Mouse (Mus musculus): ENCODE data around the gene Ece1. TPM values are rescaled to one million over a fixed set of nuclear protein-coding genes. Genes with fewer than 3 reads are reported as not detected.

Ece1 gene
- total and polyA plus RNA-seq, 3 experiments: 27.3 to 120 (median 102) TPM

DNA sequence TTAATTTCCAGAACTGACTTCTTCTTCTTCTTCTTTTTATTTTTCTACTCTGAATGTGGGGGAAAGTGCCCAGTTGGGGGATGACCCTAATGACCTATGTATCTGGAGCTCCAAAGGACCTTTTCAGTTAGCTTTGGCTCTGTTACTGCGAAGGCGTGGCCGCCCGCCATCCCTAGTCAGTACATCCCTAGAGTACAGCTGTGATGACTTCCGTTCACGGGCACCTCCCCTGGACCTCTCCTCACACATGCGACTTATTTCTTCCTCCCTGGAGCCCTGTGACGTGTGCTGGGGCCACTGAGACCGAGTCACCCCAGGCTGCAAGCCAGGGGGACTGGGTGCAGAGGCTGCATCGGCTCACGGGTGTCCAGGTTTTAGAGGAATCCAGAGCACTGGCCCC, 59.5 kb downstream of the Ece1 start:
- Histone ChIP-seq H3K9ac (ENCODE audit: low read depth, low read length) (no peak overlapping the region), H3K4me1 (ENCODE audit: control insufficient read depth, insufficient read depth, low read length) (peaks cover 28% of the 10 kb centered on the region), H3K36me3 (ENCODE audit: control insufficient read depth, insufficient read depth, low read length) (no peaks in the 10 kb centered on the region), H3K27me3 (ENCODE audit: control insufficient read depth, insufficient read depth, low read length) (no peaks in the 10 kb centered on the region), H3K79me2 (replicated peaks; ENCODE audit: control insufficient read depth, insufficient read depth, low read length) (0 out of 2 replicates have a peak, but pooled peaks cover 1% of the 10 kb centered on the region), H3K27ac (peak overlapping the region; percentile 86), H3K4me3 (peak overlapping the region; percentile 52)
- DNase-seq: peak; percentile 54 to 57
- WGBS: 42% methylated on average over 11 of the region's 11 CpGs
- TF ChIP-seq POLR2A (IDR thresholded peaks at IDR 0.05; ENCODE audit: insufficient read depth, low read depth, low read length): no peak
- 0 out of 2 replicates have a peak, but pooled peaks have one; percentile 26 for TF ChIP-seq EP300 (IDR thresholded peaks at IDR 0.05; ENCODE audit: insufficient read depth, low read depth, low read length)
- intact Hi-C loops (cut with DNase I): no loop called here

DNA sequence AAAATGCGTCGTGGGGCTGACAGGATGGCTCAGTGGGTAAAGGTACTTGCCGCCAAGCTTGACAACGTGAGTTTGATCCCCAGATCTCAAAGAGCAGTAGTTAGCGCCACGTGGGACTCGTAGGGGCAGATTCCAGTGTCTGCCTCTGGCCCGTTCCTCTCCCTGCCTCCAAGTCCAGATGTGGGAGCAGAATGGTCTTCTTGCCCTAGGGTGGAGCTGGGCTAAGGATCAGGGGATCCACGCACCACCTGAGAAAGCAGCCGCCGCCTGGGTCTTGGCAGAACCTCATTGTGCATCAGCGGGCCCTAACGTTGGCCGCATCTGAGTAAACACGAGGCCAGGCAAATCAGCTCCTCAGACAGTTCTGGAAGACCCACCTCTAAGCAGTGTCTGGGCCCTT, 61.0 kb downstream of the Ece1 start:
- Histone ChIP-seq H3K27me3 (ENCODE audit: control insufficient read depth, insufficient read depth, low read length) (no peaks in the 10 kb centered on the region), H3K36me3 (ENCODE audit: control insufficient read depth, insufficient read depth, low read length) (no peaks in the 10 kb centered on the region), H3K9ac (ENCODE audit: low read depth, low read length) (no peak overlapping the region), H3K4me3 (no peak overlapping the region), H3K79me2 (replicated peaks; ENCODE audit: control insufficient read depth, insufficient read depth, low read length) (0 out of 2 replicates have a peak, but pooled peaks cover 1% of the 10 kb centered on the region), H3K27ac (no peak overlapping the region), H3K4me1 (ENCODE audit: control insufficient read depth, insufficient read depth, low read length) (peaks cover 29% of the 10 kb centered on the region)
- intact Hi-C loops (cut with DNase I): no loop called here
- no peak for TF ChIP-seq POLR2A (IDR thresholded peaks at IDR 0.05; ENCODE audit: insufficient read depth, low read depth, low read length)
- TF ChIP-seq CTCF (IDR thresholded peaks at IDR 0.05): no peak
- TF ChIP-seq EP300 (IDR thresholded peaks at IDR 0.05; ENCODE audit: insufficient read depth, low read depth, low read length): no peak
- no peak for DNase-seq
- 86% methylated on average over 15 of the region's 15 CpGs for WGBS

DNA sequence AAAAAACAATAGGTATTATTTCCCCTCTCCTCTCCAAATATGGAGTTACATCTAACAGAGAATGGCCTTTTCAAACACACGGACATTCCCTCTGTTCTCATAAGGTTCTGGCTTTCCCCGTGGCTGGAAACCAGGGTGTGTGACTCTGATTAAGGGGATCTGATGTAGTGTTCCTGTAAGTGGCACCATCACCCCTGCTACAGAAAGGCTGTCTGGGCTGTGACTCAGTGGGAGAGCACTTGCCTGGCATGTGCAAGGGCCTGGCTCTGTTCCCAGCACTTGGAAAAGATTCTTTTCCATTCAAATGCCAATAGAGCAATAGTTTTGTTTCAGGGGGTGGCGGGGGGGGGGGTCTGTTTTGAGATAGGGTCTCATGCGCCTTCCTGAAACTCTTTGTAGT, 63.1 kb downstream of the Ece1 start:
- peak overlapping the region; percentile 72 for H3K27ac ChIP-seq
- no peak overlapping the region for H3K4me3 ChIP-seq
- no peaks in the 10 kb centered on the region for H3K27me3 ChIP-seq (ENCODE audit: control insufficient read depth, insufficient read depth, low read length)
- peaks cover 25% of the 10 kb centered on the region for H3K4me1 ChIP-seq (ENCODE audit: control insufficient read depth, insufficient read depth, low read length)
- no peak overlapping the region for H3K9ac ChIP-seq (ENCODE audit: low read depth, low read length)
- no peak for TF ChIP-seq CTCF (IDR thresholded peaks at IDR 0.05)
- no peak for TF ChIP-seq EP300 (IDR thresholded peaks at IDR 0.05; ENCODE audit: insufficient read depth, low read depth, low read length)
- TF ChIP-seq POLR2A (IDR thresholded peaks at IDR 0.05; ENCODE audit: insufficient read depth, low read depth, low read length): no peak
- no peaks in the 10 kb centered on the region for H3K36me3 ChIP-seq (ENCODE audit: control insufficient read depth, insufficient read depth, low read length)
- intact Hi-C loops (cut with DNase I): loop anchor here (2.0 kb wide), 1 partner anchor 20 kb away; no protein-coding TSS in a partner anchor
- 55% methylated on average over 4 of the region's 4 CpGs for WGBS
- DNase-seq: peak in 1 of 2 experiments; percentile 27
- 0 out of 2 replicates have a peak, but pooled peaks cover 1% of the 10 kb centered on the region for H3K79me2 ChIP-seq (replicated peaks; ENCODE audit: control insufficient read depth, insufficient read depth, low read length)

DNA sequence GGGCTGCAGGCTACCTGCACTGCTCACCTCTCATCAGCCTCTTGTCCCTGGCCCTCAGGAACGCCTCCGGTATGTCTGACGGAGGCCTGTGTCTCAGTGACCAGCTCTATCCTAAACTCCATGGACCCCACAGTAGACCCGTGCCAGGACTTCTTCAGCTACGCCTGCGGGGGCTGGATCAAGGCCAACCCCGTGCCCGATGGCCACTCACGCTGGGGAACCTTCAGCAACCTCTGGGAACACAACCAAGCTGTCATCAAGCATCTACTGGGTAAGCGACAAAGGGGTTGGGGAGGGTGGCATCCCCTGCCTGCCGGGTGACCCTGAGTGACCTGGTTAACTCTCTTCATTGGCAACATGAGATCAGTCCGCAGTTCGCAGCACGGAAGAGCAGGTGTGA, 64.1 kb downstream of the Ece1 start:
- Histone ChIP-seq H3K27ac (no peak overlapping the region; the same call in 1 of the 2 replicates), H3K4me1 (ENCODE audit: control insufficient read depth, insufficient read depth, low read length) (peaks cover 25% of the 10 kb centered on the region), H3K79me2 (replicated peaks; ENCODE audit: control insufficient read depth, insufficient read depth, low read length) (0 out of 2 replicates have a peak, but pooled peaks cover 1% of the 10 kb centered on the region), H3K4me3 (no peak overlapping the region), H3K9ac (ENCODE audit: low read depth, low read length) (no peak overlapping the region), H3K27me3 (ENCODE audit: control insufficient read depth, insufficient read depth, low read length) (no peaks in the 10 kb centered on the region), H3K36me3 (ENCODE audit: control insufficient read depth, insufficient read depth, low read length) (no peaks in the 10 kb centered on the region)
- WGBS: 64% methylated on average over 14 of the region's 14 CpGs
- peak; percentile 43 to 55 for DNase-seq
- TF ChIP-seq POLR2A (IDR thresholded peaks at IDR 0.05; ENCODE audit: insufficient read depth, low read depth, low read length) (no peak), EP300 (IDR thresholded peaks at IDR 0.05; ENCODE audit: insufficient read depth, low read depth, low read length) (no peak), CTCF (IDR thresholded peaks at IDR 0.05) (no peak)
- intact Hi-C loops (cut with DNase I): no loop called here

DNA sequence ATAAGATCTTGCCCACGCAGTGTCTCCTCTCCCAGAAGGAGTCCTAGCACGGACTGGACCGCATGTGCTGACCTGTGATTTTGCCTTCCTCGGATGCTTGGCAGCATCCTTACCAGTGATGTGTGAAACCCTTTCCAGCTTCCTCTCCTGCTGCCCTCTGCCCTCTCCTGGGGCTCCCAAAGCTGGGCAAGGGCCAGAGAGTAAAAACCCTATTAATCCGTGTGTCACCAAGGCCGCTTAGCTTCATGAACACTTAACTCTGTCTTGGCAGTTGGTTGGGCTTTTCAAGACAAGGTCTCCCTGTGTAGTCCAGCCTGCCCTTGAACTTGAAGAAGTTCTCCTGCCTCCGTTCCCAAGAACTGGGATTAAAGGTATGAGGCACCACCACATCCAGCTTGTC, 65.1 kb downstream of the Ece1 start:
- Histone ChIP-seq H3K36me3 (ENCODE audit: control insufficient read depth, insufficient read depth, low read length) (no peaks in the 10 kb centered on the region; the same call in 1 of the 2 replicates), H3K27ac (no peak overlapping the region), H3K4me3 (no peak overlapping the region), H3K9ac (ENCODE audit: low read depth, low read length) (no peak overlapping the region), H3K4me1 (ENCODE audit: control insufficient read depth, insufficient read depth, low read length) (peaks cover 28% of the 10 kb centered on the region), H3K27me3 (ENCODE audit: control insufficient read depth, insufficient read depth, low read length) (no peaks in the 10 kb centered on the region), H3K79me2 (replicated peaks; ENCODE audit: control insufficient read depth, insufficient read depth, low read length) (0 out of 2 replicates have a peak, but pooled peaks cover 1% of the 10 kb centered on the region)
- intact Hi-C loops (cut with DNase I): no loop called here
- no peak for DNase-seq
- 73% methylated on average over 7 of the region's 7 CpGs for WGBS
- TF ChIP-seq POLR2A (IDR thresholded peaks at IDR 0.05; ENCODE audit: insufficient read depth, low read depth, low read length): no peak
- no peak for TF ChIP-seq CTCF (IDR thresholded peaks at IDR 0.05)
- no peak for TF ChIP-seq EP300 (IDR thresholded peaks at IDR 0.05; ENCODE audit: insufficient read depth, low read depth, low read length)

DNA sequence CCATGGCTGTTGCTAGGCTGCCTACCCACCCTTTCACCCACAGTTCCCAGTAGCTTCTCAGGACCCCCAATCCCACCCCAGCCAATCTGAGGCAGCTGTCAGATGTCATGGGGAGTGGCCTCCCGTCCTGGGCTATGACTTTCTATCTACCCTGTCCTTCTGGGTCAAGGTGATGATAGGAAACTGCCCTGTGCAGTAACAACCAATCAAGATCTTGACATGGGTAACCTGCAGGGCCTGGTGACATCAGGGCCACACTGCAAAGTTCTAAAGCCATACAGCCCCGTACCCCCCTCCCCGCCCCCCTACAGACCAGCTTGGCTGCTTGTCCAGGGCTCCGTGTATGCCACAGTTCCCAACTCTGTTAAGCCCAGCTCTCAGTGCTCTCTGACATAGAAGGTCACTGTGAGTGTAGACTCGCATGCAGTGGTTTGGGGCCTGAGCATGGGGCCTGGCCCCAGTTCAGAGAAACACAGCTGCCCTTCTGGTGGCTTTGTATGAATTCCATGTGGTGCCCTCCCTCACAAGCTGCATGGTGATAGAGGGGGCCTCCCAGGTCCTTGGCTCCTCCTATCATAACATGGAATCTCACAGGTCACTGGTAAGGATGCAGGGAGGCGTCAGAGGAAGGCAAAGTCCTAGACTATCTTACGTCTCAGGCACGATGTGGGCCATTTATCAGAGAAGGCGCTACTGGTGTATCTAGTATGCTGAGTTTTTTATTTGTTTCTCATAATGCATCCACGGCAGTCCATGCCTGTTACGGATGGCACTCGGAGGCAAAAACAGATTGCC, 65.9 kb downstream of the Ece1 start:
- DNase-seq: no peak
- Histone ChIP-seq H3K4me1 (ENCODE audit: control insufficient read depth, insufficient read depth, low read length) (peaks cover 33% of the 10 kb centered on the region), H3K27ac (no peak overlapping the region; the same call in 1 of the 2 replicates), H3K79me2 (replicated peaks; ENCODE audit: control insufficient read depth, insufficient read depth, low read length) (0 out of 2 replicates have a peak, but pooled peaks cover 1% of the 10 kb centered on the region), H3K9ac (ENCODE audit: low read depth, low read length) (no peak overlapping the region), H3K27me3 (ENCODE audit: control insufficient read depth, insufficient read depth, low read length) (no peaks in the 10 kb centered on the region), H3K36me3 (ENCODE audit: control insufficient read depth, insufficient read depth, low read length) (no peaks in the 10 kb centered on the region; the same call in 1 of the 2 replicates), H3K4me3 (no peak overlapping the region)
- intact Hi-C loops (cut with DNase I): no loop called here
- TF ChIP-seq POLR2A (IDR thresholded peaks at IDR 0.05; ENCODE audit: insufficient read depth, low read depth, low read length) (no peak), CTCF (IDR thresholded peaks at IDR 0.05) (no peak), EP300 (IDR thresholded peaks at IDR 0.05; ENCODE audit: insufficient read depth, low read depth, low read length) (no peak)
- WGBS: 91% methylated on average over 12 of the region's 12 CpGs
